Mouse (Mus musculus) bone marrow, adult 2 months (tissue): ENCODE results near the gene Hoxc10.

Experiments
- CTCF ChIP-seq: fragments of 200-500 bp; IDR thresholded peaks from 2 replicates; pipeline ENCODE4 v1.5.1; 2011; ENCODE audit warnings: low read length, control low read depth; ENCODE audit not compliant: control insufficient read depth, insufficient read depth
- POLR2A ChIP-seq: fragments of 200-500 bp; IDR thresholded peaks from 2 replicates; pipeline ENCODE4 v1.6.1; 2011; ENCODE audit warnings: low read depth, mild to moderate bottlenecking, control low read depth, low read length, borderline replicate concordance; ENCODE audit not compliant: control insufficient read depth

GRCm38 (mm10) chr15:102945185-102946077, 21.2 kb upstream of the Hoxc10 start:
- TF ChIP-seq CTCF: no peak
- no peak for TF ChIP-seq POLR2A
